In the genomic region with DNA sequence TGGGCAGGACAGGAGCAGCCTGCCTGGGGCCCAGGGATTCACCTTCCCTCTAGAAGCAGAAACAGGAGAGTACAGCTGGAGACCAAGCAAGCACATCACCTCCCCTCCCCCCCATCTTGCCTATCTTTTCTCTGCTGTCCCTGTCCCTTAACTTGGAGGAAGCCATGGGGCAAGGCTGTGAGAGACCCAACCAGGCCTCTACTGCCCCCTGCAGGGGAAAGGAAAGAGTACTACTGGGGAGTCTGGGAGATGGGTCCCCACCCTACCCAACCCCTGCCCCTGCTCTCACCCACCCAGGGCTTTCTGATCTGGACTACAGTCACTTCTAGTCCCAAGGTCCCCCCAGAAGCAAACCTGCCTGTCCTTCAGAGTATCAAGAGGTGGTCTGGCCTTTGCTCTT, we compare ENCODE assay signal across 8 mouse cellular contexts. TPM values are rescaled to one million over a fixed set of nuclear protein-coding genes. Genes with fewer than 3 reads are reported as not detected.
DNase-seq lines count a peak whose midpoint lies in the region; ATAC-seq lines count a peak whose summit lies in the region.

No protein-coding gene starts in this region.

- H3K4me2 ChIP-seq in forebrain, embryonic 11.5 days (ENCODE audit: low read depth, low read length, severe bottlenecking), result no peak overlapping the region
- H3K4me2 ChIP-seq in heart, embryonic 15.5 days, result no peak overlapping the region
- H3K4me2 ChIP-seq in liver, embryonic 11.5 days, result no peak overlapping the region
- no peak overlapping the region for H3K4me2 ChIP-seq in neural tube, embryonic 13.5 days

- no peak overlapping the region for H3K9ac ChIP-seq in forebrain, embryonic 11.5 days (ENCODE audit: low read length)
- H3K9ac ChIP-seq in heart, embryonic 15.5 days, result no peak overlapping the region
- no peak overlapping the region for H3K9ac ChIP-seq in liver, embryonic 11.5 days (ENCODE audit: low read depth, low read length)
- H3K9ac ChIP-seq in neural tube, embryonic 13.5 days, result no peak overlapping the region

- H3K27me3 ChIP-seq in forebrain, embryonic 11.5 days (ENCODE audit: control insufficient read depth, insufficient read depth, low read length), result no peaks in the 10 kb centered on the region
- H3K27me3 ChIP-seq in forebrain, embryonic 10.5 days (ENCODE audit: poor library complexity, severe bottlenecking), result no peaks in the 10 kb centered on the region
- H3K27me3 ChIP-seq in heart, embryonic 15.5 days, result no peaks in the 10 kb centered on the region
- no peaks in the 10 kb centered on the region for H3K27me3 ChIP-seq in liver, embryonic 11.5 days (replicated peaks; ENCODE audit: control insufficient read depth, insufficient read depth, low read length)
- no peaks in the 10 kb centered on the region for H3K27me3 ChIP-seq in neural tube, embryonic 13.5 days

- no peak overlapping the region for H3K4me3 ChIP-seq in forebrain, embryonic 11.5 days (ENCODE audit: low read depth, low read length)
- H3K4me3 ChIP-seq in forebrain, embryonic 10.5 days, result no peak overlapping the region
- H3K4me3 ChIP-seq in heart, embryonic 15.5 days, result no peak overlapping the region
- H3K4me3 ChIP-seq in liver, embryonic 11.5 days (ENCODE audit: low read depth, low read length), result no peak overlapping the region
- H3K4me3 ChIP-seq in neural tube, embryonic 13.5 days, result no peak overlapping the region

- ATAC-seq in forebrain, embryonic 11.5 days (replicated peaks; ENCODE audit: low FRiP score), result peak; percentile 63; the same call in 1 of the 2 replicates
- ATAC-seq in heart, embryonic 15.5 days (replicated peaks; ENCODE audit: insufficient number of reproducible peaks, insufficient read depth, low FRiP score, low read depth), result 0 out of 2 replicates have a peak, but pooled peaks have one; percentile 30
- ATAC-seq in liver, embryonic 11.5 days (replicated peaks; ENCODE audit: low FRiP score), result 0 out of 2 replicates have a peak, but pooled peaks have one; percentile 47
- ATAC-seq in neural tube, embryonic 13.5 days (ENCODE audit: low read depth), result no peak

- no peak overlapping the region for H3K27ac ChIP-seq in forebrain, embryonic 11.5 days (ENCODE audit: low read depth, low read length)
- no peak overlapping the region for H3K27ac ChIP-seq in forebrain, embryonic 10.5 days
- H3K27ac ChIP-seq in heart, embryonic 15.5 days, result peak overlapping the region; percentile 63
- no peak overlapping the region for H3K27ac ChIP-seq in liver, embryonic 11.5 days (ENCODE audit: low read depth, low read length)
- 0 out of 2 replicates have a peak overlapping the region, but pooled peaks have one; percentile 50 for H3K27ac ChIP-seq in neural tube, embryonic 13.5 days (replicated peaks)

- H3K9me3 ChIP-seq in forebrain, embryonic 11.5 days (ENCODE audit: control insufficient read depth, low read length), result no peaks in the 10 kb centered on the region
- H3K9me3 ChIP-seq in forebrain, embryonic 10.5 days, result no peaks in the 10 kb centered on the region
- H3K9me3 ChIP-seq in heart, embryonic 15.5 days (replicated peaks), result no peaks in the 10 kb centered on the region
- H3K9me3 ChIP-seq in liver, embryonic 11.5 days (ENCODE audit: control insufficient read depth, low read length), result no peaks in the 10 kb centered on the region
- H3K9me3 ChIP-seq in neural tube, embryonic 13.5 days, result no peaks in the 10 kb centered on the region

- no peaks in the 10 kb centered on the region for H3K4me1 ChIP-seq in forebrain, embryonic 11.5 days (replicated peaks; ENCODE audit: control insufficient read depth, insufficient read depth, low read length)
- H3K4me1 ChIP-seq in forebrain, embryonic 10.5 days, result peaks cover 7% of the 10 kb centered on the region; the same call in 1 of the 2 replicates
- H3K4me1 ChIP-seq in heart, embryonic 15.5 days (replicated peaks), result peaks cover 12% of the 10 kb centered on the region
- H3K4me1 ChIP-seq in liver, embryonic 11.5 days (replicated peaks; ENCODE audit: control insufficient read depth, insufficient read depth, low read length), result no peaks in the 10 kb centered on the region
- H3K4me1 ChIP-seq in neural tube, embryonic 13.5 days (replicated peaks), result peaks cover 15% of the 10 kb centered on the region

- H3K36me3 ChIP-seq in forebrain, embryonic 11.5 days (ENCODE audit: control insufficient read depth, insufficient read depth, low read length), result no peaks in the 10 kb centered on the region; the same call in 1 of the 2 replicates
- H3K36me3 ChIP-seq in forebrain, embryonic 10.5 days (replicated peaks), result peaks cover 83% of the 10 kb centered on the region
- H3K36me3 ChIP-seq in heart, embryonic 15.5 days, result no peaks in the 10 kb centered on the region
- H3K36me3 ChIP-seq in liver, embryonic 11.5 days (ENCODE audit: control insufficient read depth, insufficient read depth, low read length), result no peaks in the 10 kb centered on the region
- H3K36me3 ChIP-seq in neural tube, embryonic 13.5 days, result 0 out of 2 replicates have a peak, but pooled peaks cover 6% of the 10 kb centered on the region

- peak; percentile 66 for DNase-seq in forebrain, embryonic 11.5 days (ENCODE audit: low spot score)
- no peak for DNase-seq in forebrain, embryonic 10.5 days (ENCODE audit: extremely low spot score, low spot score)
- DNase-seq in B cell, adult 2 months, result peak; percentile 20 to 25
- peak; percentile 27 for DNase-seq in c-Kit-positive CD71-positive TER-119-positive erythroid progenitor cells, embryonic 14.5 days (ENCODE audit: low spot score)
- no peak for DNase-seq in liver, embryonic 11.5 days (ENCODE audit: low spot score)
- DNase-seq in left cerebral cortex, adult 8-10 months (ENCODE audit: low spot score in 2 of 2), result no peak

RNA-seq across cellular contexts. Expression of gene Ttc23, which starts 53.6 kb away (rescaled TPM):
- polyA plus RNA-seq in forebrain, embryonic 11.5 days (2014; fragmentation: Nextera tagmentation; extraction: Ambion mirVana), result 34.4 and 37.9 TPM in 2 replicates
- 33.9 and 36.0 TPM in 2 replicates for polyA plus RNA-seq in forebrain, embryonic 10.5 days (2016; fragmentation: Nextera tagmentation; extraction: Ambion mirVana)
- 15.7 and 20.4 TPM in 2 replicates for polyA plus RNA-seq in heart, embryonic 15.5 days (2015; fragmentation: Nextera tagmentation; extraction: Ambion mirVana)
- polyA plus RNA-seq in liver, embryonic 11.5 days (2014; fragmentation: Nextera tagmentation; extraction: Ambion mirVana), result 8.7 and 12.5 TPM in 2 replicates
- polyA plus RNA-seq in neural tube, embryonic 13.5 days (2015; fragmentation: Nextera tagmentation; extraction: Ambion mirVana), result 11.7 and 11.9 TPM in 2 replicates
- 10 to 100 TPM in 1 of 4 experiments, 1 to 10 TPM in 3; 6.2 to 13.1 (median 6.6) TPM for total RNA-seq in left cerebral cortex, adult 8-10 months (2022)

RNA-seq across cellular contexts. Expression of gene Lrrc28, which starts 55.8 kb away (rescaled TPM):
- 25.2 and 26.5 TPM in 2 replicates for polyA plus RNA-seq in forebrain, embryonic 11.5 days (2014; fragmentation: Nextera tagmentation; extraction: Ambion mirVana)
- 16.0 and 16.7 TPM in 2 replicates for polyA plus RNA-seq in forebrain, embryonic 10.5 days (2016; fragmentation: Nextera tagmentation; extraction: Ambion mirVana)
- 10.7 and 11.5 TPM in 2 replicates for polyA plus RNA-seq in heart, embryonic 15.5 days (2015; fragmentation: Nextera tagmentation; extraction: Ambion mirVana)
- polyA plus RNA-seq in liver, embryonic 11.5 days (2014; fragmentation: Nextera tagmentation; extraction: Ambion mirVana), result 12.3 and 14.4 TPM in 2 replicates
- 30.6 and 35.3 TPM in 2 replicates for polyA plus RNA-seq in neural tube, embryonic 13.5 days (2015; fragmentation: Nextera tagmentation; extraction: Ambion mirVana)
- total RNA-seq in left cerebral cortex, adult 8-10 months (2022), result 10 to 100 TPM; 30.1 to 41.4 (median 32.4) TPM

RNA-seq across cellular contexts. Expression of gene Synm, which starts 58.7 kb away (rescaled TPM):
- polyA plus RNA-seq in forebrain, embryonic 11.5 days (2014; fragmentation: Nextera tagmentation; extraction: Ambion mirVana), result 1.1 and 1.3 TPM in 2 replicates
- 0.62 and 0.78 TPM in 2 replicates for polyA plus RNA-seq in forebrain, embryonic 10.5 days (2016; fragmentation: Nextera tagmentation; extraction: Ambion mirVana)
- 2.5 and 3.1 TPM in 2 replicates for polyA plus RNA-seq in heart, embryonic 15.5 days (2015; fragmentation: Nextera tagmentation; extraction: Ambion mirVana)
- 0.14 and 0.23 TPM in 2 replicates for polyA plus RNA-seq in liver, embryonic 11.5 days (2014; fragmentation: Nextera tagmentation; extraction: Ambion mirVana)
- 14.5 TPM in 2 replicates for polyA plus RNA-seq in neural tube, embryonic 13.5 days (2015; fragmentation: Nextera tagmentation; extraction: Ambion mirVana)
- total RNA-seq in left cerebral cortex, adult 8-10 months (2022), result 10 to 100 TPM; 18.3 to 20.8 (median 19.8) TPM

Comparison
In these comparisons a context has a peak if more than half of its experiments do, and no peak if none do; other contexts are left out.
1. DNase-seq: peak in forebrain, embryonic 11.5 days (single experiment), B cell, adult 2 months (2 of 2) and c-Kit-positive CD71-positive TER-119-positive erythroid progenitor cells, embryonic 14.5 days (single experiment); none in forebrain, embryonic 10.5 days (single experiment), liver, embryonic 11.5 days (single experiment) and left cerebral cortex, adult 8-10 months (0 of 2).
2. H3K27ac ChIP-seq: peak in heart, embryonic 15.5 days (single experiment) and neural tube, embryonic 13.5 days (single experiment); none in forebrain, embryonic 11.5 days (single experiment), forebrain, embryonic 10.5 days (single experiment) and liver, embryonic 11.5 days (single experiment).